Mouse (Mus musculus): Measurements from ENCODE around the gene Kifc3. TPM values are rescaled to one million over a fixed set of nuclear protein-coding genes. Genes with fewer than 3 reads are reported as not detected.

The Kifc3 gene
- total and polyA plus RNA-seq, 2 experiments from 2014 or later: 32.7 to 54.1 TPM

DNA sequence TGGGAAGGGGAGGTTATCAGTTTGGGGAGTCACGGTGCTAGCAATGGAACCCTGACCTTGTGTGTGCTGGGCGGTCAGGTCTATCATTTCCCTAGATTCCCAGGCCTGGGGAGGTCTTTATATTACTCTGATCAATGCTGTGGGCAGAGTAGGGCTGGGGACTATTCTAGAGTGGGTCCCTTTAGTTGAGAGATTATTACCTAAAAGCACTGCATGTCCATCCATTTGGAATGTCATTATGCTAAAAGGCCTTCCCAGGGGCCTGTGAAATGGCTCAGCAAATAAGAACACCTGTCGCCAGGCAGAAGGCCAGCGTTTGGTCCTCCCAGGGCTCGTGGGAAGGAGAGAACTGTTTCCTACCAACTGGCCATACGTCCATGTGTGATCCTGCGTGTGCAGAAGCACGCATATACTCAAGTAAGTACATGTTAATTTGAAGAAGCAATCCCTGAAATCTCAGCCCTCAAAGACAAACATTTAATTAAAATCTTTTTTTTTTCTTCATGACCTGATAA lies 499 bp downstream of the Kifc3 start:
- no peaks in the 10 kb centered on the region for H3K27me3 ChIP-seq (ENCODE audit: insufficient read depth, low read length)
- H3K36me3 ChIP-seq (ENCODE audit: insufficient read depth): no peaks in the 10 kb centered on the region
- H3K4me3 ChIP-seq (ENCODE audit: low read depth, low read length): no peak overlapping the region
- H3K4me2 ChIP-seq (ENCODE audit: low read depth): no peak overlapping the region
- TF ChIP-seq CTCF (IDR thresholded peaks at IDR 0.05; ENCODE audit: low read depth): no peak
- H3K9me3 ChIP-seq (ENCODE audit: low read length): no peaks in the 10 kb centered on the region
- H3K9ac ChIP-seq: no peak overlapping the region
- DNase-seq (no peak), ATAC-seq (no peak)
- H3K27ac ChIP-seq (ENCODE audit: low read depth, low read length): no peak overlapping the region
- no peaks in the 10 kb centered on the region for H3K4me1 ChIP-seq (ENCODE audit: insufficient read depth)
- WGBS: 84% methylated on average over 8 of the region's 8 CpGs

DNA sequence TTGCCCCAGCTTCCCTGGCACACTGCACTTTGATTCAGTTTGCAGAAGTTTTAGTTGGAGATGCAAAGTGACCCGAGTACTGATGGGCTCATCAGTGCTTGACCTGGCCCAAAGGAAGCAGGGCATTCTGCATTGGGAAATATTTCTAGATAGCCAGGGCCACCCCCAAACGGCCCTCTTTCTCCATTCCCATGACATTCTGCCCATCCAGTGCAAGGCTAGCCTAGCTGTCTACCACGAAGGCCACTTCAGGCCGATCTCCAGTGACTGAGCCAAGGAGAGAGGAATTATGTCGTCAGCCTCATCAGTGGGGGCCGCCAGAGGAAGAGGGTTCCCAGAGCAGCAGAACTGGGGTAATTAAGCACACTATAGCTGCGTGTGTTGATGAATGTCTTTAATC lies 1.1 kb downstream of the Kifc3 start:
- Histone ChIP-seq H3K9me3 (ENCODE audit: low read length) (no peaks in the 10 kb centered on the region), H3K27me3 (ENCODE audit: insufficient read depth, low read length) (no peaks in the 10 kb centered on the region), H3K4me2 (ENCODE audit: low read depth) (no peak overlapping the region), H3K4me3 (ENCODE audit: low read depth, low read length) (no peak overlapping the region), H3K4me1 (ENCODE audit: insufficient read depth) (no peaks in the 10 kb centered on the region), H3K36me3 (ENCODE audit: insufficient read depth) (no peaks in the 10 kb centered on the region), H3K9ac (no peak overlapping the region), H3K27ac (ENCODE audit: low read depth, low read length) (no peak overlapping the region)
- 44% methylated on average over 7 of the region's 7 CpGs for WGBS
- DNase-seq (no peak), ATAC-seq (no peak)
- TF ChIP-seq CTCF (IDR thresholded peaks at IDR 0.05; ENCODE audit: low read depth): no peak

DNA sequence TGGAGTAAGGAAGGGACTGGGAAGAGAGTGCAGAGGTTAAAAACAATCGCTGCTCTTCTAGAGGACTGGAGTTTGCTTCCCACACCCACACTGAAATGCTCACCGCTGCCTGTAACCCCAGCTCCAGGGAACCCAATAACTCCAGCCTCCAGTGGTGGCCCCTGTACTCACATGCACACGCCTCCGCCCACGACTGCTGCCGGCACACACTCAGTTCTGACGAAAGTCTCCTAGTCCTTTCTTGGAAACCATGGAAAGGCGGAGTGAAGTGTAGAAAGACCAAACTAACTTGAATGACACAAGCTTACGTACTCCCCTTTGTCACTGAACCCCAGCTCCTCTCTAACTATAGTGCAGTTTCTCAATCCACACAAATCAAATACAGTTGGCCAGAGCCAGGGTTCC lies 2.6 kb downstream of the Kifc3 start:
- Histone ChIP-seq H3K27me3 (ENCODE audit: insufficient read depth, low read length) (no peaks in the 10 kb centered on the region), H3K9me3 (ENCODE audit: low read length) (no peaks in the 10 kb centered on the region), H3K9ac (no peak overlapping the region), H3K4me1 (ENCODE audit: insufficient read depth) (no peaks in the 10 kb centered on the region), H3K4me2 (ENCODE audit: low read depth) (no peak overlapping the region), H3K27ac (ENCODE audit: low read depth, low read length) (no peak overlapping the region), H3K4me3 (ENCODE audit: low read depth, low read length) (no peak overlapping the region), H3K36me3 (ENCODE audit: insufficient read depth) (no peaks in the 10 kb centered on the region)
- no peak for DNase-seq
- no peak for ATAC-seq
- WGBS: 78% methylated on average over 9 of the region's 9 CpGs
- TF ChIP-seq CTCF (IDR thresholded peaks at IDR 0.05; ENCODE audit: low read depth): no peak

DNA sequence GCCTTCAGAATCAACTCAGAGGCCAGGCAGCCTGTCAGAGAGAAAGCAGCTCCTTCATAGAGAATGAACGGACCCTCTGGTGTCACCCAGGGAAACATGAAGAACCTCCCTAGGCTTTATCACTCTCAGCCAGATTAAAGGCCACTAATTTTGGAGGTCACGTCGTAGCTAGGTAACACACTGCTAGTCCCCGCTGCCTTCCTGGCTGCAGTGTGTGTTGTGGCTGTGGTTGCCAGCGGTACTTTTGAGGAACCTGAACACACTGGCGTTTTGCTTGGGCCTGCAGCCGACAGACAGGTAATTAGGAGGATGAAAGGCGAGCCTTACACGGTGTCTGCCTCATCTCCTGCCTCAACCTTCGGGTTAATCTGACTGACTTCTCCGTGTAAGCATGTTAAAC lies 6.9 kb downstream of the Kifc3 start:
- Histone ChIP-seq H3K4me3 (ENCODE audit: low read depth, low read length) (no peak overlapping the region), H3K27me3 (ENCODE audit: insufficient read depth, low read length) (no peaks in the 10 kb centered on the region), H3K4me1 (ENCODE audit: insufficient read depth) (no peaks in the 10 kb centered on the region), H3K4me2 (ENCODE audit: low read depth) (no peak overlapping the region), H3K36me3 (ENCODE audit: insufficient read depth) (no peaks in the 10 kb centered on the region), H3K27ac (ENCODE audit: low read depth, low read length) (no peak overlapping the region), H3K9me3 (ENCODE audit: low read length) (no peaks in the 10 kb centered on the region), H3K9ac (no peak overlapping the region)
- WGBS: 78% methylated on average over 11 of the region's 11 CpGs
- no peak for TF ChIP-seq CTCF (IDR thresholded peaks at IDR 0.05; ENCODE audit: low read depth)
- no peak for DNase-seq
- ATAC-seq: no peak

DNA sequence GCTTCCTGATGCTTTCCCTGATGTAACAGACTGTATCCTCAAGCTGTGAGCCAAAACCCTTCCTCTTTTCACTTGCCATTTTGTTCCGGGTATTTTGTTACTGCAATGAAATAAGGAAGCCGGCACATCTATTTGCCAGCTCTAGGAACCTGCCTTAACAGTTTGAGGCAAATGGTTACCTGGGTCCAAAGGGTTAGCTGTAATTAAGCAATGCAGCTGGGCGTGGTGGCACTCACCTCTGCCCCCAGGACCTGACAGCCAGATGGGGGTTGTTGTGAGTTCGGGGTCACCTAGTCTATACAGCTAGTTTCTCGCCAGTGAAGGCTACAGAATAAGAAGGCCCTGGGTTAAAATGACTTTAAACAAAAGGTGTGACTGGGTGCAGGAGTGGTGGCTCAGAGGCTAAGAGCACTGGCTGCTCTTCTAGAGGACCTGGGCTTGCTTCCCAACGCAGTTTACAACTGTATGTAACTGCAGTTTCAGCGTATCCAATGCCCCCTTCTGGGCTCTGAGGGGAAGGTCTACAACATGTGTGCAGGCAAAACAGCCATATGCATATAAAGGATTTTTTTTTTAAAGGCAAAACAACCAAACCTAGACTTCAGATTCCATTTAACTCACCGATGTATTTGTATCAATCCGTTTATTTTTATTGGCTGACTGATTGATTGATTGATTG lies 11.0 kb downstream of the Kifc3 start:
- ATAC-seq: no peak
- WGBS: 91% methylated on average over 9 of the region's 9 CpGs
- no peak overlapping the region for H3K9ac ChIP-seq

DNA sequence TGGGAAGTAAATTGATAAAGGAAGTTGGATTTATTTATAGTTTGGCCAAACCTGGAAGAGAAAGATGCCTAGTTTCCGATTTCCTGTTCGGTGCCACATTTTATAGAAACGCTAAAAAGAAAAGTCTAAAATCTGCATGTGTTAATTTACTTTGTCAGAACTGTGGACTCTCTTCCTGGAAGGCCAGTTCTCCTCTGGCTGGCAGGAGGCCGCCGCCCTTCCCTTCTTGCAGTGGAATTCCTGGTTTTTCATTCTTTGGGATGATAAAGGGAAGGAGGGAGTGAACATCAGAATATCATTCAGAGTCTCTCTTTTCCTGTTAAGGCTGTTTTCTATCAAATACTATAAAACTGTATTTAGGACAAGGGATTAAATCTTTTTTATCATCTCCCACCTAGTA lies 15.0 kb downstream of the Kifc3 start:
- no peak overlapping the region for H3K4me3 ChIP-seq (ENCODE audit: low read depth, low read length)
- TF ChIP-seq CTCF (IDR thresholded peaks at IDR 0.05; ENCODE audit: low read depth): no peak
- WGBS: 88% methylated on average over 5 of the region's 5 CpGs

More for the DNA sequence above, 11.0 kb downstream of the Kifc3 start:
- 0 out of 2 replicates have a peak, but pooled peaks have one; percentile 6 for TF ChIP-seq CTCF (IDR thresholded peaks at IDR 0.05; ENCODE audit: low read depth)
- no peaks in the 10 kb centered on the region for H3K36me3 ChIP-seq (ENCODE audit: insufficient read depth)
- no peaks in the 10 kb centered on the region for H3K4me1 ChIP-seq (ENCODE audit: insufficient read depth)
- no peak overlapping the region for H3K4me3 ChIP-seq (ENCODE audit: low read depth, low read length)
- no peaks in the 10 kb centered on the region for H3K9me3 ChIP-seq (ENCODE audit: low read length)
- no peaks in the 10 kb centered on the region for H3K27me3 ChIP-seq (ENCODE audit: insufficient read depth, low read length)
- H3K27ac ChIP-seq (ENCODE audit: low read depth, low read length): no peak overlapping the region
- DNase-seq: no peak
- H3K4me2 ChIP-seq (ENCODE audit: low read depth): no peak overlapping the region

DNA sequence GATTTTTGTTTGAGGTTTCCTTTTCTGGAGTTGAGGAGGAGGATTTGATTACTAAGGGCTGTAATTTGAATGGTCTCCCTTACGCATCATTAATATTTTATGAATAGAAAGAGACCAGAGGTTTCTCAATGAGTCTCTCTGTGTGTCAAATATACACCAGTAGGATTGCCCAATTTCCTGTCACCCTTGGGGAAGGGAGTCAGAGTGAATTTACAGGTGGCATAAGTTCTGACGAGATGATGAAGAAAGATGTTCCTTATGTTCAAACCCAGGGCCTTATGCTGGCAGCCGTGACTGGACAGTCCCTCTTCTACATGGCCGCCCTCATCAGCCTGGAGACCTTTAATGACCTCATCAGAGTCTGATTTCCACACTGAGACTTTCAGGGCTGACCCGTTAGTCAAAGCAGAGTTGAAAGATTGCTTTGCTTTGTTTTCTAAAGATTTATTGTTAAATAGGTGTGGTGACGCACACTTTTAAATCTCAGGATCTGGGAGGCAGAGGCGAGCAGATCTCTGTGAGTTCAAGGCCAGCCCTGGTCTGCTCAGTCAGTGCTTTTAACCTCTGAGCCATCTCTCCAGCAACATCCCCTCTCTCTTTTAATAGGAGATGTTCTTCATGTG lies 16.6 kb downstream of the Kifc3 start:
- ATAC-seq (no peak), DNase-seq (no peak)
- Histone ChIP-seq H3K4me3 (ENCODE audit: low read depth, low read length) (no peak overlapping the region), H3K4me2 (ENCODE audit: low read depth) (no peak overlapping the region), H3K27me3 (ENCODE audit: insufficient read depth, low read length) (no peaks in the 10 kb centered on the region), H3K27ac (ENCODE audit: low read depth, low read length) (no peak overlapping the region), H3K4me1 (ENCODE audit: insufficient read depth) (no peaks in the 10 kb centered on the region), H3K36me3 (ENCODE audit: insufficient read depth) (no peaks in the 10 kb centered on the region), H3K9ac (no peak overlapping the region), H3K9me3 (ENCODE audit: low read length) (no peaks in the 10 kb centered on the region)
- no peak for TF ChIP-seq CTCF (IDR thresholded peaks at IDR 0.05; ENCODE audit: low read depth)
- WGBS: 78% methylated on average over 7 of the region's 7 CpGs

More for the DNA sequence above, 15.0 kb downstream of the Kifc3 start:
- DNase-seq (no peak), ATAC-seq (no peak)
- Histone ChIP-seq H3K36me3 (ENCODE audit: insufficient read depth) (no peaks in the 10 kb centered on the region), H3K4me1 (ENCODE audit: insufficient read depth) (no peaks in the 10 kb centered on the region), H3K9ac (no peak overlapping the region), H3K27ac (ENCODE audit: low read depth, low read length) (no peak overlapping the region), H3K27me3 (ENCODE audit: insufficient read depth, low read length) (no peaks in the 10 kb centered on the region), H3K4me2 (ENCODE audit: low read depth) (no peak overlapping the region), H3K9me3 (ENCODE audit: low read length) (no peaks in the 10 kb centered on the region)
